Mouse (Mus musculus) small intestine, adult 10 weeks (tissue): ENCODE data around the gene Olfr816. TPM values are rescaled to one million over a fixed set of nuclear protein-coding genes. Genes with fewer than 3 reads are reported as not detected.

Experiments
- polyA plus RNA-seq: library from polyadenylated mRNA; stranded (reverse); fragments of 350-450 nt; fragmentation: Illumina TruSeq; extraction: RNeasy Lipid Tissue Mini Kit (QIAGEN cat#74804); gene quantifications from one replicate; pipeline ENCODE4 v1.2.3, GENCODE M21; 2014; ENCODE audit warnings: low replicate concordance

Gene Olfr816
- not detected for polyA plus RNA-seq

GRCm38 (mm10) chr10:129915497-129915896, at the start of gene Olfr816:
Olfr816 (minus strand) TSS chr10:129915597.

DNA sequence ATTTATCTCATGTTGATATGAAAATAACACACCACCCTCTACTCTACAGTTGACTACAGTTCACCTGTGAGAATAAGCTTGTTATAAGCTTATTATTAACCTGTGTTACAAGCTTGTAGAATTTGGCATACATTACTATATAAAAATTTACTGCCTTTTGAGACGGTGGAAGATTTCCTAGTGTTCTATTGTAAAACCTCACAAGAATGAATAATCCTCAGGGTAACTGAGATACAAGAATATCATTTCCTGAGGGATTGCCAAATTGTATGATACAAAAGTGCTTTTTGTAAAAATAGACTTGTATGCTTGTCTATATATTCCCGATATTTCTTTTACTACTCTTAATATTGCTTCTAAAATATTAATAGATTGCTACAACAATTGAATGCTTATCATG, 33.6 kb upstream of the Olfr816 start, which contains the start of gene Olfr818:
Olfr818 (minus strand) TSS at position 101 of the 400 bp plus-strand sequence.

GRCm38 (mm10) chr10:129905767-129906166, 9.6 kb downstream of the Olfr816 start, which contains the start of gene Olfr815:
Olfr815 (minus strand) TSS chr10:129905867.

GRCm38 (mm10) chr10:129879751-129880150, 35.6 kb downstream of the Olfr816 start, which contains the start of gene Olfr814:
Olfr814 (minus strand) TSS chr10:129879851.

Other genes starting within 250 kb of the Olfr816 start
- not detected for gene Olfr801, start 241.7 kb downstream of the Olfr816 start, polyA plus RNA-seq
- not detected for gene Olfr802, start 227.4 kb downstream of the Olfr816 start, polyA plus RNA-seq
- gene Olfr803, start 221.3 kb downstream of the Olfr816 start, polyA plus RNA-seq = not detected
- gene Olfr804, start 212.4 kb downstream of the Olfr816 start, polyA plus RNA-seq = not detected
- not detected for gene Olfr805, start 186.2 kb downstream of the Olfr816 start, polyA plus RNA-seq
- gene Olfr806, start 173.7 kb downstream of the Olfr816 start, polyA plus RNA-seq = not detected
- not detected for gene Olfr807, start 157.8 kb downstream of the Olfr816 start, polyA plus RNA-seq
- gene Olfr808, start 150.1 kb downstream of the Olfr816 start, polyA plus RNA-seq = not detected
- gene Olfr809, start 141.0 kb downstream of the Olfr816 start, polyA plus RNA-seq = not detected
- gene Olfr810, start 120.7 kb downstream of the Olfr816 start, polyA plus RNA-seq = not detected
- not detected for gene Olfr811, start 111.2 kb downstream of the Olfr816 start, polyA plus RNA-seq
- not detected for gene Olfr812, start 69.5 kb downstream of the Olfr816 start, polyA plus RNA-seq
- gene Olfr813, start 60.2 kb downstream of the Olfr816 start, polyA plus RNA-seq = not detected
- not detected for gene Olfr814, start 35.7 kb downstream of the Olfr816 start, polyA plus RNA-seq
- not detected for gene Olfr815, start 9.7 kb downstream of the Olfr816 start, polyA plus RNA-seq
- gene Olfr818, start 33.5 kb upstream of the Olfr816 start, polyA plus RNA-seq = not detected
- gene Olfr819, start 51.7 kb upstream of the Olfr816 start, polyA plus RNA-seq = not detected
- gene Olfr247, start 60.5 kb upstream of the Olfr816 start, polyA plus RNA-seq = not detected
- not detected for gene Gm10310, start 69.5 kb upstream of the Olfr816 start, polyA plus RNA-seq
- not detected for gene Olfr820, start 97.0 kb upstream of the Olfr816 start, polyA plus RNA-seq
- gene Olfr821, start 114.8 kb upstream of the Olfr816 start, polyA plus RNA-seq = not detected
- not detected for gene Olfr822, start 155.6 kb upstream of the Olfr816 start, polyA plus RNA-seq
- gene Olfr823, start 199.8 kb upstream of the Olfr816 start, polyA plus RNA-seq = not detected
- gene Olfr824, start 214.4 kb upstream of the Olfr816 start, polyA plus RNA-seq = not detected